Mouse (Mus musculus) neutrophil, adult 65 days (primary cell): Measurements from ENCODE around the gene Sgo2b. TPM values are rescaled to one million over a fixed set of nuclear protein-coding genes. Genes with fewer than 3 reads are reported as not detected.

Source experiments
- total RNA-seq: library from RNA; stranded (reverse); gene quantifications from 2 replicates; pipeline ENCODE4 v1.2.4, GENCODE M21; 2023

Sgo2b gene
- total RNA-seq = not detected in 2 replicates

GRCm38 (mm10) chr8:63951626-63952377 is at the start of gene Sgo2b:
TSS of gene Sgo2b (minus strand) at chr8:63952248.

